Mouse (Mus musculus) ES-Bruce4 (cell line): ENCODE data around the gene Ccdc82.

Source experiments
- CTCF ChIP-seq: IDR thresholded peaks from one replicate; pipeline ENCODE4 v1.8.1; 2011; ENCODE audit warnings: low read depth, low read length
- EP300 ChIP-seq: IDR thresholded peaks from 2 replicates; pipeline ENCODE4 v1.6.1; 2011; ENCODE audit warnings: low read depth, low read length; ENCODE audit not compliant: insufficient read depth
- POLR2A ChIP-seq: IDR thresholded peaks from one replicate; pipeline ENCODE4 v1.8.1; 2011; ENCODE audit warnings: low read length; ENCODE audit not compliant: insufficient read depth

DNA sequence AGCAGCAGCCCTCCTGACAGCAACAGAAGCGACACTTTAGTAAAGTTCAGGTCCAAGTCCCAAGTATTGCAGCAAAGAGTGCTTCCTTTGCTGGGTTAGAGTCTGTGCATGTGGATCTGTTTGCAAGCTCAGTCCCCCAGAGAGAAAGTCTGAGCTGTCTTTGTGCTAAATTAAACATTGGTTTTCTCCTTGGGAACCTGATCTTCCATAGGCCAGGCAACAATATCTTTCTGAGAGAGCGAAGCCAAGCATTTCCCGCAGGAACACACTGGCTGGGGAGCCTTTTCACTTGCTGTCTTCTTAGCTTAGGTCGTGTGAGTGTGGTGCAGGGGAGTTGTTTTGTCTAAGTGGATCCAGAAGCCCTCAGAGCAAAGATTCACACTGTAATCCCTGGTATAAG is 60.5 kb downstream of the Ccdc82 start:
- no peak for TF ChIP-seq CTCF
- TF ChIP-seq POLR2A: no peak
- no peak for TF ChIP-seq EP300
